Mouse (Mus musculus): Measurements from ENCODE around the gene Chchd4. TPM values are rescaled to one million over a fixed set of nuclear protein-coding genes. Genes with fewer than 3 reads are reported as not detected.

Gene Chchd4
- 10 to 100 TPM in 1 of 2 experiments, 1 to 10 TPM in 1; 8.9 to 10.7 TPM for total RNA-seq (2021)
- long read RNA-seq, experiment 1, transcript Chchd4-201 (3 exons, 3,472 nt): major isoform, 35 of 84 reads
- long read RNA-seq, experiment 1, partial matches to known transcripts: 1 of 84 reads
- long read RNA-seq, experiment 1, other reads (novel, unspliced or antisense): 48 of 84 reads
- long read RNA-seq, experiment 2, transcript Chchd4-201 (3 exons, 3,472 nt): major isoform, 24 of 57 reads
- long read RNA-seq, experiment 2, partial matches to known transcripts: 1 of 57 reads
- long read RNA-seq, experiment 2, other reads (novel, unspliced or antisense): 32 of 57 reads

DNA sequence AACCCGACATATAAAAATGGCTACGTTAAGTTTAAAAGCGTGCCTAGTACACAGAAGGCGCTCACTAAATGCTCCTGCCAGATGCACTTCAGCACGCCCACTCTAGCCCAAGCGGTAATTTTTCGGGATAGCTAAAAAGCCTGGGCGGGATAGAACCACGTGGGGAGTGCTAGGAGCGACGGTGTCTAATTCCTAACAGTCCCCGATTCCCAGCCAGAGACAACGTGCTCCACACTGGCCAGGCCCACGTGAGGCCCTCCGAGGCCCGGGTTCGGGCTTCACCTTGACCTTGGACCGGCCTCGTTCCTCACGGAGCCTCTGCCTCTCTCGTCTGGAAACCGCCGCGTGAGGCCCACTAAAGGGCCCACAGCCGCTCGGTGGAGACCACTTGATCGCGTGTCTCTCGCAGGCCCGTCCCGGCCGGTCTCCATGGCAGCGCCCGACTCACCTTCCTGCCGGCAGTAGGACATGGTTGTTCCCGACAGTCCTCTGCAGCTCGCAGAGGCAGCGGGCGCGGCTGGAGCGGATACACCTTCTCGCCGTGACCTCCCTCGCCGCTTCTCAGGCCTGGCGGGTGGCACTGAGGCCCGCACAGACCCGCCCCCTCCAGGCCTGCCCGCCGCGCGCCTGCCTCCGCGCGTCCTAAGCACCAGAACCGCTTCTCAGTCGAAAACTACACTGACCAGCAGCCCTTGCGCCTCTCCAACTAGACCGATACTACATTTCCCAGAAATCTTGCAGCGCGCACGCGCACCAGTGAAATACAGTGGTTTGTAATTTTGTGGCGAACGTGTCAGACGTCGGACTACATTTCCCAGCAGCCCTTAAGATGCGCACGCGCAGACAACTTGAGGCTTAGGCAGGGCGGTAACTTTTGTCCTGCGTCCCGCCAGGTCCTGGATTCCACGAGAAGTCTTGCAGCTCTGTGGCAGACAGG lies at the start of gene Chchd4, which contains the start of gene Tmem43:
Gene Chchd4, minus strand, starts transcription at position 679 of the 937 bp plus-strand sequence.
Gene Tmem43, plus strand, starts transcription at position 836 of the 937 bp plus-strand sequence.
- peak; percentile 99 for DNase-seq (ENCODE audit: low spot score)

DNA sequence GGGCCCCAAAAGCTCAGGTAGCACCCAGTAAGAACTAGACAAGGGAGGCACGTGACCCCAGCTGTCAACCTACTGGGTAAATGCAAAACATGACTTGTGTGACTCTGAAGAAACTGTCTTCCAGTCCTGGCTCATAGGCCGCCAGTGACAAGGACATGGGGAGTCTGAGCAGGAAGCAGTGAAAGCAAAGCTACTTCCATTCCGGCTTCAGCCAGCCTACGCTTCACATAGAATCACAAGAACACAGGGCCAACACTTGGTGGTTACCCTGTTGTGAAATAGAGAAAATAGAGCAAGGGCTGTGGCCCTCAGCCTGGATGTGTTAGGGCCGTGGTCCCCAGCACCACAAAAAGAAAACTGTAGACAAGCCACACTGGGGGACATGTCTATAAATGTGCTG lies 49.5 kb upstream of the Chchd4 start:
- DNase-seq (ENCODE audit: low spot score): no peak

DNA sequence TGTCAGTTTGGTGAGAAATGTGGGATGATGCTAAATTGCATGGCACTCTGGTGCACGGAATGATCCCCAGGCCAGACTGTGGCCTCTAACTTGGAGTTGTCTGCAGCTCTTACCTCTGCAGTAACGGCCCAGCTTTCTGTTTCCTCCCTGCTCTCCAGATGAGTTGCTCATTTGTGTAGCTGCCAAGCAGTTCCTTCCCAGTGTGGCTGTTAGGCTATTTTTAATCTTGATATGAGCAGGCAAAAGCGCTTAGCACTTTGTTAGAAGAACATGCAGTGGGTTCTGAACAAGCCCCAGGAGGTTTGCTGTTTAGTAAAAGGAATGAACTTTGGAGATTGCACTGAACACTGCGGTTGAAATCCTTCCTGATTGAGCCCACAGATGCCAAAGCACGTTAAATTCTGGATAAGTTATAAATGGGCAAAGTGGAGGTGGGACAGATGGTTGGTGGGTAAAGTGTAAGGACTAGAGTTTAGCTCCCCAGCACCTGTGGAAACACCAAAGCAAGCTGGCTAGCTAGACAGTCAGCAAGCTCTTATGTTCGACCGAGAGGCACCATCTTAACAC lies 45.2 kb upstream of the Chchd4 start:
- peak; percentile 58 for DNase-seq (ENCODE audit: low spot score)

DNA sequence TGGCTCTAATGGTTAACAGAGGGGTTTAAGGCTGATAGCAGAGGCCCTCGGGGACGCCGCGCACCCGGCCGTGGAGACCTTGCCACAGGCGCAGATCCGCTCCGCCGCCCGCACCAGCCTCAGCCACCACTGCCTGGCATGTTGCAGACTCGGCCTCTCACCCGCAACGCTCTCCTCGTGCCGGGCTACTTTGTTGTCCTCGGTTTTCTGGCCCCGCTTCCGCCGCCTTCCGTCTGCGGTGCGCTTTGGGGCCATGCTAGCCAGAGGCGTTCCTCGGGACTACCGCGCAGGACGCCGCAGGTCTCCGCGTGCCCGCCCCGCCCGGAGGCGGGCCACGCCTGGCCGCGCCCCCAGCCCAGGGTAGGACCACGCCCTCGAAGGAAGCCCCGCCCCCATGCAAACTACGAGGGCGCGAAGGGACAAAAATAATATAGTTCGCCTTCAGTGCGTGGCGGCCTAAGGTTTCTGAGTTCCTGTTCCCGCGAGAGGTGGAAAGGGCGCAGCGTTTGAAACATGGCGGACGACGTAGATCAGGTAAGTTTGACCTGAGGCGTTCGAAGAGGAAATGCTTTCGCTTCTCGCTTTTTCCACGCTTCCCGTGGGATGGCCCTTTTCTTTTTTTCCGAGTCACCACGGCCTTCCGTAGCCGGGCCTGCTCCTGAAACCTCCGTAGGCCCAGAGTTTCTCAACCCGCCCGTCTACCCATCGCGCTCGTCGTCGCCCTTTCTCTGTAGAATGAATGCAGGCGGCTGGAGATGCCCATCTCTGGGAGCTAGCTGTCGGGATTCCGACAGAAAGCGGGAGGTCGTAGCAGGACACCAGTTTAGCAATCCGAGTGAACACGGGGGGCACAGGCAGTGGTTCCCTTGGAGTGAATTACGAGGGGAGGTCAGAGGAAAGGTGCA lies 42.5 kb upstream of the Chchd4 start, which contains the start of the genes Xpc and Lsm3:
Gene Xpc, minus strand, starts transcription at position 344 of the 905 bp plus-strand sequence.
Gene Lsm3, plus strand, starts transcription at position 384 of the 905 bp plus-strand sequence.
- peak; percentile 99 for DNase-seq (ENCODE audit: low spot score)

DNA sequence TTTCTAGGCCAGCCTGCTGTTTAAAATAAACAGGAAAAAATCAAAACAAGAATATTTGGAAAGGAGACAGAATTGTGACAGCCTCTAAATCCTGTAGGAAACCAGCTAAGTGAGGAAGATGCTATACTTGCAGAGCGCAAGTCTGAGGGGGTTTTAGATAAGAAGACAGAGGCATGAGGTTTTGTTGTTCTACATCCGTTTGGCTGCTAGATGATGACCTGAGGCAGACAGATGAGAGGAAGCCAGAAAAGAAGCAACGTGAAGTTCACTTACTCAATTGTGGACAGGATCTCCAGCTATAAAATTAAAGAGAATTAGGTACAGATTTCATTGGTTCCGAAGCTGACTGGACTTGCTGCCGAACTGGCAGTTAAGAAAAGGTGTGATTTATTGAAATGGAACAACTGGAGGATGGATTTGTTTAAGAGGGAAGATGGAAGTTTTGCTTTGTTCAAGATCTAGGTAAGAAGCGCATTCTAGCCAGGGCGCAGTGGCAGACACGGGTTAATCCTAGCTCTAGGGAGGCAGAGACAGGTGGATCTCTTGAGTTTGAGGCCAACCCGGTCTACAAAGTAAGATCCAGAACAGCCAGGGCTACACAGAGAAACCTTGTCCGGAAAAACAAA lies 41.5 kb upstream of the Chchd4 start:
- DNase-seq (ENCODE audit: low spot score): no peak

DNA sequence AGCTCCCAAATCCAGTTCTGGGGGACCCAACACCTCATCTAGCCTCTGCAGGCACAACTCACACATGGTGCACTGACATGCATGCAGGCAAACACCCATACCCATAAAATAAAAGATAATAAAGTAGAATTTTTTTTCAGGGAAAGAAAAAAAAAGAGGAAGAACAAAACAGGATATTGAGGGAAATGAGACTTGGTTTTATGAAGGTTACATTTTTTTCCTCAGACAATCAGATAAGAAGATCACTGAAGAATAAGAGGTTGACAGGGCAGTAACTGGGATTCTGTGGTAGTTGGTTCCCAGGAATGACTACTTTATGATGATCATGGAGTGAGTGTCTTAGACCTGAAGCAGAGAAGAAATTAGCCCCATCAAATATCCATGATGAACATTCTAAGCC lies 40.8 kb upstream of the Chchd4 start:
- no peak for DNase-seq (ENCODE audit: low spot score)

DNA sequence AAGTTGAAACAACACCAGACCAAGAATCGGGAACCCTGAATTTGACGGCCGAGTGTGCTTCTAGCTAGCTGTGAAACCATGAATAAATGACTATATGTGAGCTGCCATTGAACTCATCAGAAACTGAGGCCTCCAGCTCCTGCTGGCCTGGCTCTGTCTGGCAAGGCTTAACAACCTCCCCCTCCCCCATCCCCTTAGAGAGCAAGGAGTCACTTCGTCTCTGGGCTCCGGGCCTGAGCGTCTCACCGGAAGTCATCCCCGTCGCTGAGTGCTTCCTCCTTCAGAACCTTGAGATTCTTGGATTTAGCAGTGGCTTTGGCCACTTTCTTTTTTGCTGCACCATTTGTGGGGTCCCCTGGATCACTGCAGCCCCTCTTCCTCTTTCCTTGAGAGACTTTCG lies 36.9 kb upstream of the Chchd4 start:
- no peak for DNase-seq (ENCODE audit: low spot score)

DNA sequence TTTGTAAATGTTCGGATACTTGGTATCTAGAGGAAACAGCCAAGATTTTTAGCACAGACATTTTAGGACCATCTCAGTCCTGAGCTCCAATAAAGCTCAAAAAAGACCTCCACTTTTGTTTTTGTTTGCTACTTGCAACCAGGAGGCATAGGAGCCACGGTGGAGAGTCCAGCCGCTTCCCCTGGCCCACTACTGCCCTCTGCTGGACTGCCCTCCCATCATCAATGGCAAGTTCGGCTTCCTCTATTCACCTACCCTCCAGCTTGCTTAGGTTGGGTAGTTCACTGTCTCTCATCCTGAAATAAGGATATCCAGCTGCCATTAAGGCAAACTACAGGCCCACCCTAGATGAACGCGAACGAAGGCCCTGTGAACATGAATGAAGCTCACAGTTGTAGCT lies 36.0 kb upstream of the Chchd4 start:
- peak; percentile 86 for DNase-seq (ENCODE audit: low spot score)

DNA sequence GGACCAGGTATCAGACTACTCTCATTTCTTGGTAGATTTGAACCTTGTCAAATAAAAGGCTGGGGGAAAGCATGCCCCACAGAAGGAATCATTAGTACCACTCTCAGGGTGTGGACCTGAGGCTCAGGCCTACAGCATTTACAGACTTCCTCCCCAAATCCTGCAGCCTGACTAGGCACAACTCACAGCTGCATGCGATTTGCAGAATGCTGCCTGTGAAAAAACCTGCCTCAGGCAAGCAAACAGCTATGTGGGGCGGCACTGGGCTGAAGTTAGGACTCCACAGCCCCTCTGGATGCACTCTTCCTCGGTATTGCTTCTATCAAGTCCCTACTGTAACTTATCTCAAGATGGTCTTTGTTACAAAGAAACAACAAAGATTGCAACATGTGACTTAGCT lies 34.7 kb upstream of the Chchd4 start:
- no peak for DNase-seq (ENCODE audit: low spot score)

DNA sequence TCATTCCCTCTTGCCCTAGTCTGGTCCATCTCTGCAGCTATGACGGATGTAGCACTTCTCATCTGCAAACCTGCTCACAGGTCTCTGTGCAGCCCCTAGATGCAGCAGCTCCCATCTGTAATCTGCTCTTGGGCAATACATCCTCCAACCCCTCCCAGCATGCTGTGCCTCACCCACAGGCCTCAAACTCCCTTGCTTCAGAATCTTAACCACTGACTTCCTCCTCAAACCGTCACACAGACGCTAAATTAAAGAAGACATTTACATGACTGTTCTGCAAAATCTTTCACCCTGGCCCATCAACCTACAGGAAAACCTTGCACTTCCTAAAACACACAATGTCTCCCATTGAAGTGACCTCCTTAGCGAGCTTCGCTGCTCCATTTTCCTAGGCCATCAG lies 32.7 kb upstream of the Chchd4 start:
- no peak for DNase-seq (ENCODE audit: low spot score)

DNA sequence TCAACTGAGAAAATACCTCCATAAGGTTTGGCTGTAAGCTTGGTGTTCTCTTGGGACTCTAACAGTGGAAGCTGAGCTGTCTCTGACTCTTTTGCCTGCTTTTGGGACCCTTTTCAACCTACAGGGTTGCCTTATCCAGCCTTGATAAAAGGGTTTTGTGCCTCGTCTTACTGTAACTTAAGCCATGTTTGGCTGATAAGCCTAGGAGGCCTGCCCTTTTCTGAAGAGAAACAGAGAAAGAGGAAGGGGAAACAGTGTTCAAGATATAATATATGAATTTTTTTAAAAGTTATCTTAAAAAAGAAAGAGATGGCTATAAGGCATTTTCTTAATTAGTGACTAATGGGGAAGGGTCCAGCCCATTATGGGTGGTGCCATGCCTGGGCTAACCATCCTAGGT lies 30.0 kb upstream of the Chchd4 start:
- DNase-seq (ENCODE audit: low spot score): no peak

DNA sequence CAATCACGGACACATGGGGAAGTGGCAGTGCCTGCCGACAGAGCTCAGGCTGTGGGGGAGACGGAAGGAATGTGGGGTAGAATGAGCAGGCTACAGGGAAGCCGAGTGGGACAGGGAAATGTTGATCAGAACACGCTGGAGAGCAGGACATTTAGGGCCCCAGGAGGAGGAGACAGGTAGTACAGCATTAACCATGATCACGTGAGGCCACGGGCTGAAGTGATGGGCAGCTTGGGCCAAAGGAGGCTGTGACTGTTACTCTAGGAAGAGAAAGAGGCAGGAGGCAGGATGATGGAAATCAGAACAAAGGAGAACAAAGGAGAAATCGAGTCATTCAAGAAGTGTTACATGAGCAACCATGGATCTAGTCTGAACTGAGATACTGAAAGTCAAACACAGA lies 21.2 kb upstream of the Chchd4 start:
- DNase-seq (ENCODE audit: low spot score): no peak

DNA sequence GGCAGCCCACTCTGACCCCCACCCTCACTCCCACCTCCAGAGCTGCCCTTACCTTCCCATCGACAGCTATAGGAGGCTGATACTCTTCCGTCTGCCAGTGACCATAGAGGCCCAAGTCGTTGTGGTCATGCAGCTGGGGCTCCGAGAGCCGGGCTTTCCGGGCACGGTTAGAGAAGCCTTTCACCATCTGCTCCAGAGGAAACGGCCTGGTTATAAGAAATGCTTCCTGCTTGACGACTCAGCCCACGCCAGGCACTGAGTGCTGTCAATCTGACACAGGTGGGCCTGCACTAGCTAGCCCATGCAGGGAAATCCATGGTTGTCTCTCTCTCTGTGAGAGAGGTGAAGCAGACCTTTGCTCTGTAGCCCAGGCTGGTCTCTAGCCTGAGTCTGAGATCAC lies 19.7 kb upstream of the Chchd4 start:
- DNase-seq (ENCODE audit: low spot score): no peak

DNA sequence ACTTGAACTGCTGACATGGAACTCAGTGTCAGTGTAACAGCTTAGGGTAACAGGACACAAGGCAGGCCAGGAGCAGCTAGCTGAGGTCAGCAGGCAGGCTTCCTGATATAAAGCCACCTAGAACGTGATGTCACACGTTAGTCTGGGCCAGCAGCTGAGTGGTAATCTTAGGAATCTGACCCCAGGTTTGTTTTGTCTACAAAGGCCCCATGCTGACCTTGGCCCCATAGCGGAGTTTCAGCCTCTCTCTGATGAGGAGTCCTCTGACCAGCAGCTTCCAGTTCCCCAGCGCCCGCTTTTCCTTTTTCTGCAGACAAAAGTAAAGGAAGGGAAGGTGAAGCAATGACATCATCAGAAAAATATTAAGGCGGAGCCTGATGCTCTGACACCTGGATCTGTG lies 17.7 kb upstream of the Chchd4 start:
- no peak for DNase-seq (ENCODE audit: low spot score)

DNA sequence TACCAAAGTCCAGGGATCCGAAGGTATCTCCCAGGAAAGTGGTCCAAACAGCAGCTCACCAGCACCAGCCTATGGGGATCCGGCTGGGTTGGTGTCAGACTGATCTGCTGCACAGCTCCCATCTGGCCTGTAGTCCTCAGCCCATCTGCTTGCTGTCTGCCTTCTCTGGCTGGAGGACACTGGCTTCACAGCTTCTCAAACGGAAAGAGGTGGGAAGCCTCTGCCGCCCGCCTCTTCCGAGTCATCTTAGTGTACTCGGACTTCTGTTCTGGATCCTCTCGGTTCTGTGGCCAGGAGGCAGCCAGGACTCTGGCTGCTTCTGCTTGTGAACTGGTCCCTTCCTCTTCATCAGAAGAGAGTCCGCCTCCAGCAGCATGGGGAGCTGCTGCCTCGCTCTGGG lies 16.5 kb upstream of the Chchd4 start:
- DNase-seq (ENCODE audit: low spot score): peak; percentile 37

DNA sequence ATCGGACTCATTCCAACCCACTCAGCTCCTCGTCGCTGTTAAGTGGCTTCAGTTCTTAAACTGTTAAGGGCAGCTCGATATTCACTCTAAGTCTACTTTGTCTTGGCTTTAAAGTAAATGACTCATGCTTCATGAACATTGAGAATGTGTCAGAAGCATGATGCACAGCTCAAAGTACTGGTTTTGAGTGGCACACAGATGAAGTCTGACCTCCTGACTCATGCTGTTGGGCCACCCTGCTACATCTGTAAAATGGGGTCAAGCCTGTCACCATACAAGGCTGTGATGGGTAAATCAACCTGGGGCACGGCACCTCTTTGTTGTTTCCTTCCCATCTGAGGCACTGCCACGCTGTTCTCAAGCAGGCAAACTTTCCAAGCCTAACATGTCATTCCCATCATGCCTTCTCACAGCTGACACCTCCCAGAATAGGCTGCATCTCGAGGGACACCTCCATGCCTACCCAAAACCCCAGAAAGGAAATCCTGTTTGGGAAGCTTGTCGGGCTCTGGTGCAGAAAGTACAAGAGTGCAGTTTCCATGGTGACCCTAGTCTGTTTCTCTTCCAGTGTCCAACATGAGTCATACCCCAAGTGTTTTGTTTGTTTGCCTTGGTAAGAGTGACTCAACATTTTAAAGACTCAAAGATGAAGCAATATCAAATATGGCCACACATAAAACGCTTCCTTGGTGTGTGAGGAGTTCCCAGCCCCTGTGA lies 15.3 kb upstream of the Chchd4 start:
- peak; percentile 71 for DNase-seq (ENCODE audit: low spot score)

DNA sequence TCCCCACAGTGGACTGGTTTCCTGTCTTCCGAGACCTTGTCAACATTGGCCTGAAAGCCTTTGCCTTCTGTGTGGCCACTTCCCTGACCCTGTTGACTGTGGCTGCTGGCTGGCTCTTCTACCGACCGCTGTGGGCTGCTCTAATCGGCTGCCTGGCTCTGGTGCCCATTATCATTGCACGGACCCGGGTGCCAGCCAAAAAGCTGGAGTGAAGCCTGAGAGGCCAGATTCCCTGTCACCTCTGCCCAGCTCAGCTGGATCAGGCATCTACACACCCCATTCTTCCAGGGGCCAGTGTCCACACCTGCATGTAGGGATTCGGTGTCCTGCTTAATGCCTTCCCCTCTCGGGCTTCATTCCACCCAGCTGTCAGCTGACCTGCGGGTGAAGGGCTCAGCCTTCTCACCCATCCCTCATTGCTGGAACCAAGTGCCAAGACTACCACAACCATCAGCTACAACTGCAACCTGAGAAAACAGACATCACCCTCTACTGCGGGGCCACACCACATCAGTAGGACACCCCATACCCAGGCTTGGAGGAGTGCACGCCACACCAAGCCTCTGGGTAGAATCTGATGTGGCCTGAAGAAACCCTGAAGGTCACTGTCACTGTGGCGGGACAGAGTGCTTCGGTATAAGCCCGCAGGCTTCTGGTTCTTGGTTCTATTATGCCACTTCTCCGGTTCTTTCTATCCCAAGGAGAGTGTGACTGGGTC lies 13.5 kb upstream of the Chchd4 start:
- DNase-seq (ENCODE audit: low spot score): no peak

DNA sequence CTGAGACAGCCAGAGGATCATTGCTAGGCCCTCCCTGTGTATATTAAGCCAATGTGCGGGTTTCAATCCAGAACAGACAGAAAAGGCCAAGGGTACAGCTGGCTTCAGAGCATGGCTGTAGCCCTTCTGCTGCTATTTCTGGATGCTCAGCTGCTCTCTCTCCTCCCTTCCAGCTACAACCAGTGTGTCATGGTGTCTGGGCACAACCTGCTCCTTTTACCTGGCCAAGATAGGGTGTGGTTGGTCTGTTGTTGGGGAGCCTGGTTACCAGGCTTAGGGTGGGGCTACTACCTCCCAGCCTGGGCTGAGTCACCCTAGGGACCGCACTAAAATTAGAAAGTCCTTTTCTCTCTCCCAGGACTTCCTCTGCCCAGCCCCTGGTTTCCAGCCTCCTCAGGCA lies 10.0 kb upstream of the Chchd4 start:
- DNase-seq (ENCODE audit: low spot score): peak; percentile 77

DNA sequence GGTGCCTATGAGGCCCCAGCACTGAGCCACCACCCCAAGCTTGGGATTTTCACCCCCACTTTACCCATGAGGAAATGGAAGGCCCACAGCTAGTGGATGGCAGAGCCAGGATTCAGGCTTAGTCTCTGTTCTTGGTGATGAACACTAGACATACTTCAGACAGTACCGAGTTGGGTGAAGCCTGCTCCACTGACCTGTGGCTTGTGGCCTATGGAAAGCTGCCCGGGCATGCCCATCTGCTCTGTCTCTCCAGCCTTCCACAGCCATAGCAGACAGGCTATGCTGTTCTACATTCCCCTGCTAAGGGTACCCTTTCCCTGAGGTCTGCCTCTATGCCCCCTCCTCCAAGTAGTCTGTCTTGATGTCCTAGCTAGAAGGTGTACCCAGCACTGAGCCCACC lies 3.2 kb upstream of the Chchd4 start:
- DNase-seq (ENCODE audit: low spot score): no peak

All from gastrocnemius, adult 18-20 months (tissue).